Mouse (Mus musculus): ENCODE results near the gene Rrp9. TPM values are rescaled to one million over a fixed set of nuclear protein-coding genes. Genes with fewer than 3 reads are reported as not detected.
"Not testable (repeated sequence)": the region's sequence is repeated elsewhere in the genome, so short reads cannot be mapped to it uniquely, and the experiment has no call there.

Gene Rrp9
- polyA plus RNA-seq, 1 experiment, result 27.4 TPM

GRCm38 (mm10) chr9:106476924-106477484 lies 1.2 kb downstream of the Rrp9 start, which contains the start of gene Parp3:
Parp3 (minus strand) TSS chr9:106476949.
- Histone ChIP-seq H3K4me3 (replicated peaks; ENCODE audit: extremely low read depth, low read depth, low read length) (peak within 1 kb of the TSS; percentile 53), H3K4me1 (ENCODE audit: control insufficient read depth, insufficient read depth, low read length) (peaks cover 13% of the 10 kb centered on the region)
- peak; percentile 97 for DNase-seq
- TF ChIP-seq POLR2A (IDR thresholded peaks at IDR 0.05; ENCODE audit: borderline replicate concordance, extremely low read depth, low read depth, low read length), result no peak; the same call in 1 of the 2 replicates
- TF ChIP-seq CTCF (IDR thresholded peaks at IDR 0.05; ENCODE audit: insufficient read depth, low read length), result peak; percentile 88
- under 1% methylated on average over 41 of the region's 41 CpGs for WGBS

- DNase-seq, result no peak
- WGBS, result 1% methylated on average over 16 of the region's 16 CpGs
- Histone ChIP-seq H3K4me3 (replicated peaks; ENCODE audit: extremely low read depth, low read depth, low read length) (peak overlapping the region; percentile 53), H3K4me1 (ENCODE audit: control insufficient read depth, insufficient read depth, low read length) (peaks cover 13% of the 10 kb centered on the region)
- TF ChIP-seq CTCF (IDR thresholded peaks at IDR 0.05; ENCODE audit: insufficient read depth, low read length), result no peak
- no peak for TF ChIP-seq POLR2A (IDR thresholded peaks at IDR 0.05; ENCODE audit: borderline replicate concordance, extremely low read depth, low read depth, low read length)
Observed at GRCm38 (mm10) chr9:106477649-106478048, 1.9 kb downstream of the Rrp9 start.

- Histone ChIP-seq H3K4me3 (replicated peaks; ENCODE audit: extremely low read depth, low read depth, low read length) (no peak overlapping the region), H3K4me1 (ENCODE audit: control insufficient read depth, insufficient read depth, low read length) (peaks cover 13% of the 10 kb centered on the region)
- TF ChIP-seq CTCF (IDR thresholded peaks at IDR 0.05; ENCODE audit: insufficient read depth, low read length) (no peak), POLR2A (IDR thresholded peaks at IDR 0.05; ENCODE audit: borderline replicate concordance, extremely low read depth, low read depth, low read length) (no peak)
- no peak for DNase-seq
- 71% methylated on average over 9 of the region's 9 CpGs for WGBS
Observed at GRCm38 (mm10) chr9:106478101-106478500, 2.3 kb downstream of the Rrp9 start.

GRCm38 (mm10) chr9:106480541-106480940 lies 4.8 kb downstream of the Rrp9 start:
- WGBS, result 91% methylated on average over 7 of the region's 7 CpGs
- no peak for DNase-seq
- no peak for TF ChIP-seq CTCF (IDR thresholded peaks at IDR 0.05; ENCODE audit: insufficient read depth, low read length)
- no peak for TF ChIP-seq POLR2A (IDR thresholded peaks at IDR 0.05; ENCODE audit: borderline replicate concordance, extremely low read depth, low read depth, low read length)
- Histone ChIP-seq H3K4me3 (replicated peaks; ENCODE audit: extremely low read depth, low read depth, low read length) (no peak overlapping the region), H3K4me1 (ENCODE audit: control insufficient read depth, insufficient read depth, low read length) (peaks cover 5% of the 10 kb centered on the region; the same call in 1 of the 2 replicates)

GRCm38 (mm10) chr9:106481075-106481474 lies 5.3 kb downstream of the Rrp9 start:
- WGBS, result 75% methylated on average over 15 of the region's 15 CpGs
- Histone ChIP-seq H3K4me3 (replicated peaks; ENCODE audit: extremely low read depth, low read depth, low read length) (no peak overlapping the region), H3K4me1 (ENCODE audit: control insufficient read depth, insufficient read depth, low read length) (peaks cover 5% of the 10 kb centered on the region; the same call in 1 of the 2 replicates)
- no peak for TF ChIP-seq POLR2A (IDR thresholded peaks at IDR 0.05; ENCODE audit: borderline replicate concordance, extremely low read depth, low read depth, low read length)
- TF ChIP-seq CTCF (IDR thresholded peaks at IDR 0.05; ENCODE audit: insufficient read depth, low read length), result no peak
- no peak for DNase-seq

GRCm38 (mm10) chr9:106481676-106482075 lies 5.9 kb downstream of the Rrp9 start:
- H3K4me3 ChIP-seq (replicated peaks; ENCODE audit: extremely low read depth, low read depth, low read length), result no peak overlapping the region
- WGBS, result 93% methylated on average over 13 of the region's 13 CpGs
- H3K4me1 ChIP-seq (ENCODE audit: control insufficient read depth, insufficient read depth, low read length), result peaks cover 5% of the 10 kb centered on the region; the same call in 1 of the 2 replicates
- no peak for DNase-seq
- no peak for TF ChIP-seq POLR2A (IDR thresholded peaks at IDR 0.05; ENCODE audit: borderline replicate concordance, extremely low read depth, low read depth, low read length)
- TF ChIP-seq CTCF (IDR thresholded peaks at IDR 0.05; ENCODE audit: insufficient read depth, low read length), result no peak

GRCm38 (mm10) chr9:106482578-106483115 lies 6.9 kb downstream of the Rrp9 start:
- peaks cover 5% of the 10 kb centered on the region; the same call in 1 of the 2 replicates for H3K4me1 ChIP-seq (ENCODE audit: control insufficient read depth, insufficient read depth, low read length)
- no peak for DNase-seq
- TF ChIP-seq CTCF (IDR thresholded peaks at IDR 0.05; ENCODE audit: insufficient read depth, low read length) (no peak), POLR2A (IDR thresholded peaks at IDR 0.05; ENCODE audit: borderline replicate concordance, extremely low read depth, low read depth, low read length) (no peak)
- H3K4me3 ChIP-seq (replicated peaks; ENCODE audit: extremely low read depth, low read depth, low read length), result no peak overlapping the region
- WGBS, result 84% methylated on average over 17 of the region's 17 CpGs

GRCm38 (mm10) chr9:106483136-106483535 lies 7.4 kb downstream of the Rrp9 start:
- DNase-seq, result no peak
- WGBS, result 96% methylated on average over 10 of the region's 10 CpGs
- no peak overlapping the region for H3K4me3 ChIP-seq (replicated peaks; ENCODE audit: extremely low read depth, low read depth, low read length)
- no peaks in the 10 kb centered on the region; the same call in 1 of the 2 replicates for H3K4me1 ChIP-seq (ENCODE audit: control insufficient read depth, insufficient read depth, low read length)
- no peak for TF ChIP-seq POLR2A (IDR thresholded peaks at IDR 0.05; ENCODE audit: borderline replicate concordance, extremely low read depth, low read depth, low read length)
- no peak for TF ChIP-seq CTCF (IDR thresholded peaks at IDR 0.05; ENCODE audit: insufficient read depth, low read length)

- DNase-seq, result no peak
- no peak for TF ChIP-seq CTCF (IDR thresholded peaks at IDR 0.05; ENCODE audit: insufficient read depth, low read length)
- TF ChIP-seq POLR2A (IDR thresholded peaks at IDR 0.05; ENCODE audit: borderline replicate concordance, extremely low read depth, low read depth, low read length), result no peak
- WGBS, result 91% methylated on average over 17 of the region's 17 CpGs
Observed at GRCm38 (mm10) chr9:106483606-106484005, 7.8 kb downstream of the Rrp9 start.

GRCm38 (mm10) chr9:106485076-106485475 lies 9.3 kb downstream of the Rrp9 start:
- TF ChIP-seq POLR2A (IDR thresholded peaks at IDR 0.05; ENCODE audit: borderline replicate concordance, extremely low read depth, low read depth, low read length), result no peak
- TF ChIP-seq CTCF (IDR thresholded peaks at IDR 0.05; ENCODE audit: insufficient read depth, low read length), result no peak
- H3K4me3 ChIP-seq (replicated peaks; ENCODE audit: extremely low read depth, low read depth, low read length), result no peak overlapping the region
- no peak for DNase-seq
- no peaks in the 10 kb centered on the region for H3K4me1 ChIP-seq (ENCODE audit: control insufficient read depth, insufficient read depth, low read length)
- WGBS, result 91% methylated on average over 10 of the region's 10 CpGs

More at GRCm38 (mm10) chr9:106483606-106484005, 7.8 kb downstream of the Rrp9 start:
- Histone ChIP-seq H3K4me3 (replicated peaks; ENCODE audit: extremely low read depth, low read depth, low read length) (no peak overlapping the region), H3K4me1 (ENCODE audit: control insufficient read depth, insufficient read depth, low read length) (no peaks in the 10 kb centered on the region)

- WGBS, result 79% methylated on average over 6 of the region's 6 CpGs
- not testable (repeated sequence) for H3K4me1 ChIP-seq (ENCODE audit: control insufficient read depth, insufficient read depth, low read length); DNase-seq; H3K4me3 ChIP-seq (replicated peaks; ENCODE audit: extremely low read depth, low read depth, low read length)
Observed at GRCm38 (mm10) chr9:106487602-106488001, 11.8 kb downstream of the Rrp9 start.

Data from lung, adult 2 months (tissue).